Mouse (Mus musculus): ENCODE measurements at regions not wholly inside any gene's neighbourhood (a gene's known extent, or its start where the extent isn't known, plus 50 kb on each side); places are given as distances from the start of the nearest gene placed in this dataset.

DNA sequence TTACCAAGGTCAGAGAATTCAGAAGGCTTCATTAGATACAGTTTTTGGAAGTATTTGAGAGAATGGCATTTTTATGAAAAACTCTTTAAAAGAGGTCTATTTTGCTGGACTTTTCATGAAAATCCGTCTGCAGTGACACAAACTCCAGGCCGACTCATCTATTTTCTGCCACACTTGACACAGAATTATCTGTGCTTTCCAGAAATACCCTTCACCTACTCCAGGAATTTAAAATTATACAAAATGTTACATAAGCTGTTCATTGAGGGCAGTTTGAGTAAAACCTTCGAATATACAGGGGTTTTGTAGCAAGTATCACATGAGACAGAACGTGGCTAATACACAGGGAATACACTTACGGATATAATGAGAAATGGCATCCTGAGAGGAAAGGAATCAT lies 354.1 kb upstream of the Pkdcc start:
- no peak overlapping the region for H3K4me2 ChIP-seq (ENCODE audit: insufficient read depth, low read depth, poor library complexity, severe bottlenecking)
- H3K27me3 ChIP-seq (replicated peaks): peaks cover 7% of the 10 kb centered on the region
- H3K79me2 ChIP-seq (replicated peaks; ENCODE audit: control insufficient read depth, extremely low read depth, insufficient read depth, poor library complexity, severe bottlenecking): no peaks in the 10 kb centered on the region
- dilution Hi-C loops (cut with MboI; ENCODE audit: extremely low pct_ligation_motif_present, extremely low pct_unique_long_range_greater_than_20kb, low sequenced_read_pairs): no loop called here
- H3K9me3 ChIP-seq (replicated peaks; ENCODE audit: low read length): no peaks in the 10 kb centered on the region
- no peak overlapping the region for H3K9ac ChIP-seq (ENCODE audit: insufficient read depth, low read depth)
- TF ChIP-seq IRF4 (IDR thresholded peaks at IDR 0.05; ENCODE audit: low read depth, low read length) (no peak), RCOR1 (conservative IDR thresholded peaks at IDR 0.05; ENCODE audit: low read depth, low read length) (no peak), SMC3 (IDR thresholded peaks at IDR 0.05; ENCODE audit: low read depth, low read length) (no peak), TCF12 (IDR thresholded peaks at IDR 0.05; ENCODE audit: low read depth, low read length) (no peak), CHD2 (IDR thresholded peaks at IDR 0.05; ENCODE audit: low read length) (no peak), GABPA (IDR thresholded peaks at IDR 0.05; ENCODE audit: insufficient replicate concordance, low read depth, low read length) (no peak), USF1 (IDR thresholded peaks at IDR 0.05; ENCODE audit: low read depth, low read length) (no peak), MAFK (IDR thresholded peaks at IDR 0.05; ENCODE audit: insufficient replicate concordance, low read length) (no peak), MXI1 (IDR thresholded peaks at IDR 0.05; ENCODE audit: low read depth, low read length) (no peak), E2F4 (IDR thresholded peaks at IDR 0.05; ENCODE audit: insufficient replicate concordance, low read depth, low read length) (no peak), MYC (IDR thresholded peaks at IDR 0.05; ENCODE audit: low read depth, low read length) (no peak), ELF1 (IDR thresholded peaks at IDR 0.05; ENCODE audit: low read depth, low read length) (no peak), PAX5 (IDR thresholded peaks at IDR 0.05; ENCODE audit: low read length) (no peak)
- H3K4me3 ChIP-seq (replicated peaks in 1 of 3; ENCODE audit: low read depth in 2 of 3, low read length in 2 of 3, poor library complexity in 1 of 3): no peak overlapping the region
- in situ Hi-C loops (cut with MboI; ENCODE audit: low pct_ligation_motif_present, low pct_unique_long_range_greater_than_20kb, low sequenced_read_pairs): no loop called here
- no peaks in the 10 kb centered on the region for H3K4me1 ChIP-seq (ENCODE audit: control insufficient read depth in 1 of 2, insufficient read depth in 2 of 2)
- no peak for DNase-seq (ENCODE audit: extremely low read depth)
- H3K36me3 ChIP-seq (replicated peaks in 1 of 2; ENCODE audit: control insufficient read depth in 1 of 2, insufficient read depth in 1 of 2, low read length in 1 of 2): no peaks in the 10 kb centered on the region
- no peak overlapping the region for H3K27ac ChIP-seq (ENCODE audit: insufficient read depth, low read depth)

DNA sequence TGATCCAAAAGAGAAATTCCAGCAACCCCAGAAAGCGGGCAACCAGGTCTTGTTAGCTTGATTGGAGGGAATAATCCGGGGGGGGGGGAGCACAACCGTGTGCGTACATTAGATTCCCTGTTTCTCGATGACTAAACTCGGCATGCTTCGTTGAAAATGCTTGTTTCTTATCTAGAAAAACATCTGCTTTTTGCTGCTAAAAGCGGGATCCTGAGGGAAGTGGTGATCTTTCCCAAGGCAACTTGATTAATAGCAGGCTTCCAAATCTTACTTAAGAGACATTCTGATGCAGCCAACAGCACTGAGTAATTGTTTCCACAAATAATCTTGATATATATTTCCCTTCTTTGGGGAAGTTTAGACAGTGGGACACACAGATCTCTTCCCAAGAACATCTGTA lies 338.0 kb upstream of the Pkdcc start:
- Histone ChIP-seq H3K79me2 (replicated peaks; ENCODE audit: control insufficient read depth, extremely low read depth, insufficient read depth, poor library complexity, severe bottlenecking) (no peaks in the 10 kb centered on the region), H3K4me1 (ENCODE audit: control insufficient read depth in 1 of 2, insufficient read depth in 2 of 2) (no peaks in the 10 kb centered on the region), H3K9ac (ENCODE audit: insufficient read depth, low read depth) (no peak overlapping the region), H3K9me3 (replicated peaks; ENCODE audit: low read length) (no peaks in the 10 kb centered on the region), H3K4me2 (ENCODE audit: insufficient read depth, low read depth, poor library complexity, severe bottlenecking) (no peak overlapping the region), H3K27ac (ENCODE audit: insufficient read depth, low read depth) (no peak overlapping the region), H3K27me3 (replicated peaks) (peaks cover 4% of the 10 kb centered on the region), H3K36me3 (replicated peaks in 1 of 2; ENCODE audit: control insufficient read depth in 1 of 2, insufficient read depth in 1 of 2, low read length in 1 of 2) (no peaks in the 10 kb centered on the region), H3K4me3 (replicated peaks in 1 of 3; ENCODE audit: low read depth in 2 of 3, low read length in 2 of 3, poor library complexity in 1 of 3) (no peak overlapping the region)
- in situ Hi-C loops (cut with MboI; ENCODE audit: low pct_ligation_motif_present, low pct_unique_long_range_greater_than_20kb, low sequenced_read_pairs): no loop called here
- dilution Hi-C loops (cut with MboI; ENCODE audit: extremely low pct_ligation_motif_present, extremely low pct_unique_long_range_greater_than_20kb, low sequenced_read_pairs): no loop called here
- no peak for DNase-seq (ENCODE audit: extremely low read depth)
- TF ChIP-seq TBP (conservative IDR thresholded peaks at IDR 0.05; ENCODE audit: low read depth, low read length) (no peak), TCF12 (IDR thresholded peaks at IDR 0.05; ENCODE audit: low read depth, low read length) (no peak), SMC3 (IDR thresholded peaks at IDR 0.05; ENCODE audit: low read depth, low read length) (no peak), POLR2AphosphoS2 (IDR thresholded peaks at IDR 0.05; ENCODE audit: low read depth, low read length) (no peak), POLR2A (IDR thresholded peaks at IDR 0.05; ENCODE audit: low read depth, low read length) (no peak), MEF2A (IDR thresholded peaks at IDR 0.05; ENCODE audit: borderline replicate concordance, low read depth, low read length) (no peak), RAD21 (IDR thresholded peaks at IDR 0.05; ENCODE audit: low read depth, low read length) (no peak), MAZ (IDR thresholded peaks at IDR 0.05; ENCODE audit: low read depth, low read length) (no peak), IRF4 (IDR thresholded peaks at IDR 0.05; ENCODE audit: low read depth, low read length) (no peak)

Measured in CH12.LX (cell line).